Mouse (Mus musculus) retina, postnatal 1 day (tissue): Measurements from ENCODE around the gene Dnajc30.

Experiments used
- DNase-seq: peaks from one replicate; pipeline ENCODE4 v3.0.0-alpha.2; 2012

Gene Dnajc30

DNA sequence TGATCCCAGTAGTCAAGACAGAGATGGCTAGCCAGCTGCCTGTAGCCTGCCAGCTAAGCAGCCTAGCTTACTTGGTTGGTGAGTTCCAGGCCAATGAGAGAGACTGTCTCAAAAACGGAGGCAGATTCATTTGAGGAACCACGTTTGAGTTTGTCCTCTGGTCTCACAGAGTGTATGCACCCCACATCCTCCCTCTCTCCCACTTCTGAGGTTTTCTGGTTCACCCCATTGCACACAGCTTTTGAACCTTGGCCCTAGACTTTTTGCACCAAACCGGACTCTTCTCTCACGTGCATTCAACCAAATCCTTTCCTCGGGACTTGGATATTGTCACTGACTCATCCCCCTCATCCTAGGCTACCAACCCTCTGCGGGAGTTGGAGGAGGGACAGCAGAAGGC, 46.0 kb downstream of the Dnajc30 start:
- no peak for DNase-seq

DNA sequence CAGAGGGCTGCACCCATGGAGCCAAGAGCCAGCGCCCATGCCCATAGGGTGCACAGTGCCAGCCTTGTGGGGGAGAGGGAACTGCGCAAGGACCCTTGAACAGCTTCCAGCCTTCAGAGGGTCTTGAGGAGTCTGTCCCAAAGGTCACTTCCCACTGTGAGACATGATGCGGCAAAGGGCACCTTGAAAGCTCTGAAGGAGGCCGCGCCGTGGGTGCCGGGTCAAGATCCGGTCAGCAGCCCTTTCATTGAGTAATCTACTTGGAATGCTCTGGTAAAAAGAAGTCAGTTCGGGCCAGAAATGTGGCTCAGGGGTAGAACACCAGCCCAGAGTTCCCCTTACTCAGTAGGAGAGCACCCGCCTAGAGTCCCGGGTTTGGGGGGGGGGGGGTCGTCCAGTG, 49.8 kb downstream of the Dnajc30 start:
- no peak for DNase-seq

DNA sequence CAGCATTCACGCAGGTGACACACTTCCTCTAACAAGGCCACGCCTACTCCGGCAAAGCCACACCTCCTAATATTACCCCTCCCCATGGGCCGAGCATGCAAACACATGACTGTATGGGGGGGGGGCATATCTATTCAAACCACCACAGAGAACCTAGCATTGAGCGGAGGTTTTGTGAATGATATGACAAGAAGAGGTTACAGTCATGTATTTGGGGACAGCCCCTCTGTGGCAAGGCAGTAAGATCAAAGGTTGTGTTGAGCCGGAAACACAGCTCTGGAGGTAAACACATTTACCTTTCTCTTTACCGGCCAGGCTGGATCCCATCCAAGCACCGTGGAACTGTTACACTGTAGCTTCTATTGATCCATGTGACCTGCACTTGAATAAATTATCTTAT, 51.2 kb downstream of the Dnajc30 start:
- no peak for DNase-seq
